Mouse (Mus musculus) stomach, postnatal 0 days (tissue): ENCODE measurements around the gene Eif3b. TPM values are rescaled to one million over a fixed set of nuclear protein-coding genes. Genes with fewer than 3 reads are reported as not detected.

Experiments
- ATAC-seq: fragments of 200-750 bp; cut with Nextera tagmentation; 2 replicates; pipeline ENCODE4 v1.8.0; 2017; ENCODE audit not compliant: low FRiP score, low TSS enrichment
- DNase-seq: peaks from one replicate; pipeline ENCODE4 v3.0.0-alpha.2; 2016; ENCODE audit warnings: low spot score
- H3K27ac ChIP-seq: fragments of 300-500 bp; sonication (generic); replicated peaks from 2 replicates; pipeline ENCODE4 v1.5.1; 2014; ENCODE audit warnings: mild to moderate bottlenecking, control low read depth
- H3K27me3 ChIP-seq: fragments of 300-500 bp; sonication (generic); 2 replicates; pipeline ENCODE4 v1.6.1; 2014; ENCODE audit warnings: low read length; ENCODE audit not compliant: control insufficient read depth, insufficient read depth
- H3K36me3 ChIP-seq: fragments of 300-500 bp; sonication (generic); 2 replicates; pipeline ENCODE4 v1.6.1; 2014; ENCODE audit warnings: low read length, mixed read lengths; ENCODE audit not compliant: control insufficient read depth, insufficient read depth
- H3K4me1 ChIP-seq: fragments of 300-500 bp; sonication (generic); replicated peaks from 2 replicates; pipeline ENCODE4 v1.6.1; 2014; ENCODE audit warnings: antibody characterized with exemption; ENCODE audit not compliant: control insufficient read depth, insufficient read depth
- H3K4me2 ChIP-seq: fragments of 300-500 bp; sonication (generic); replicated peaks from 2 replicates; pipeline ENCODE4 v1.6.1; 2014; ENCODE audit warnings: low read depth, mild to moderate bottlenecking, control low read depth, moderate library complexity
- H3K4me3 ChIP-seq: fragments of 300-500 bp; sonication (generic); 2 replicates; pipeline ENCODE4 v1.5.1; 2014; ENCODE audit warnings: low read depth, low read length, control low read depth
- H3K9ac ChIP-seq: fragments of 300-500 bp; sonication (generic); 2 replicates; pipeline ENCODE4 v1.6.1; 2014; ENCODE audit warnings: mild to moderate bottlenecking, low read length, control low read depth, mixed read lengths
- H3K9me3 ChIP-seq: fragments of 300-500 bp; sonication (generic); 2 replicates; pipeline ENCODE4 v1.6.1; 2016; ENCODE audit warnings: low read length; ENCODE audit not compliant: control insufficient read depth
- CTCF ChIP-seq: IDR thresholded peaks from 2 replicates; pipeline ENCODE4 v1.5.1; 2016; ENCODE audit warnings: antibody characterized with exemption, low read depth, mild to moderate bottlenecking, moderate library complexity
- EP300 ChIP-seq: optimal IDR thresholded peaks from 2 replicates; pipeline ENCODE3; 2016; ENCODE audit warnings: antibody characterized with exemption
- WGBS: fragments of 180-500 bp; shearing (Covaris S2); extraction: QIAGEN DNeasy Blood & Tissue Kit; methylation state at CpG from one replicate; pipeline ENCODE4 v1.1.7; 2014; 5-methylcytosine and 5-hydroxymethylcytosine counted together
- polyA plus RNA-seq: library from polyadenylated mRNA; unstranded; fragments of >200 nt; fragmentation: Nextera tagmentation; extraction: Ambion mirVana; gene quantifications from 2 replicates; pipeline ENCODE4 v1.2.1, GENCODE M21; 2015

Eif3b gene
- 61.8 and 66.5 TPM in 2 replicates for polyA plus RNA-seq

DNA sequence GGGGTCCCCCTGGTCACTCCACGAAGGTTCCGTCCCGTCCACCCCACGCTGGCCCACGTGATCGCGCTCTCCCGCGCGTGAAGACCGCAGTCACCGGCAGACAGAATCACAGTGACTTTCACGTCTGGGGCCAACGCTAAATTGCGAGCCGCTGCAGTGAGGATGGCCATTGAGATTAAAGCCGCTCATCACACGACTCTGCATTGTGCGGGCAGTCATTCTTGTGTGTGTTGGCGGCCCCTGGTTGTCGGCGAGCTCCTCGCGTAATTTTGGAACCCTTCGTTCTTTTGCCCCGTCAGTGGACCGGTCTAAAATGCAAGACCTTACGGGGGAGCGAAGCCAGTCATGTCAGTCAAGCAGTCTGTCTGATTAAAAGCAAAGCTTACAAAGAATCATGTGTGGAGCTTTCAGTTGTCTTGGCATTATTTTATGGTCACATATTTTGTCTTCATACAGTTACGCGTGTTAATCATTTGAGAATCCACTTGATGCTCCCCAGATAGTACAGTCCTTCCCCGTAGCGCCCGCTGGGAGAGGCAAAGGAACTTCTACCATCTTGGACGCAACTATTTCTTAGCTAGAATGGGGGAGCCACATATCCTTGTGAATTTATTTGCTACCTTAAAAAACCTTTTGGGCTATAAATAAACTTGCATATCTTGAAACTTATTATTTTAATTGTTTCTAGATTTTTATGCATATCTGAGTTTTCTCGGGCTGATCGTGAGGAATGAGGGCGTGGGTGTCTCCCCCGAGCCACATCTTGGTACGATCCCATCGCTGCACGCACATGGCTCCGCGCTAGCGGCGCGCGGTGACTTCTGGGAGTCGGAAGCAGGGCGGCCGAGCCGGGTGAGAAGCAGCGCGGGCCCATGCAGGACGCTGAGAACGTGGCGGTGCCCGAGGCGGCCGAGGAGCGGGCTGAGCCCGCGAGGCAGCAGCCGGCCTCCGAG lies at the start of gene Eif3b:
Gene Eif3b, plus strand, starts transcription at position 840 of the 953 bp plus-strand sequence.
- peak; percentile 90 for DNase-seq
- ATAC-seq: peak; percentile 94
- under 1% methylated on average over 65 of the region's 65 CpGs for WGBS
- Histone ChIP-seq H3K9ac (peak within 1 kb of the TSS; percentile 94), H3K4me3 (peak within 1 kb of the TSS; percentile 80), H3K4me1 (no peaks in the 10 kb centered on the region; the same call in 1 of the 2 replicates), H3K27ac (peak within 1 kb of the TSS; percentile 95), H3K4me2 (peak within 1 kb of the TSS; percentile 80), H3K36me3 (no peaks in the 10 kb centered on the region), H3K9me3 (no peaks in the 10 kb centered on the region), H3K27me3 (no peaks in the 10 kb centered on the region)
- TF ChIP-seq CTCF: peak; percentile 60
- peak; percentile 94 for TF ChIP-seq EP300

DNA sequence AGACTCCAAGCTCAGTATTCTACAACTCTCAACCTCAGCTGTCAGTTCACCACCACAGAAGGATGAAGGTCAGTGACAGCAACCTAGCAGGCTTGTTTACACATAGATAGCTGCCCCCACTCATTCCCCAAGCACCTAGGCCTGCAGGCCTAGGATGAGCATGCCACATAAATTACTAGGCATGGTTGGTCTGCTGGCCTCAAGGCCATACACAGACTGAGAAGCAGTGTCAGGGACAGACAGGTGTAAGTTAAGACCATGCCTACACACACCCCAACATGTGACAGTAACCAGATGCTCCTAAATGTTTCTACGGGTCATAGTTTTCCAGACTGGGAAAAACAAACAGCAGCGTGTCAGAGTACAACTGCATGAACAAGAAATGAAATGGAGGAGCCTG lies 49.7 kb upstream of the Eif3b start:
- Histone ChIP-seq H3K4me1 (no peaks in the 10 kb centered on the region), H3K27me3 (no peaks in the 10 kb centered on the region), H3K4me2 (no peak overlapping the region), H3K4me3 (no peak overlapping the region), H3K27ac (no peak overlapping the region), H3K9me3 (no peaks in the 10 kb centered on the region), H3K36me3 (no peaks in the 10 kb centered on the region), H3K9ac (no peak overlapping the region)
- 70% methylated on average over 2 of the region's 2 CpGs for WGBS
- ATAC-seq (no peak), DNase-seq (no peak)
- TF ChIP-seq EP300 (no peak), CTCF (no peak)

DNA sequence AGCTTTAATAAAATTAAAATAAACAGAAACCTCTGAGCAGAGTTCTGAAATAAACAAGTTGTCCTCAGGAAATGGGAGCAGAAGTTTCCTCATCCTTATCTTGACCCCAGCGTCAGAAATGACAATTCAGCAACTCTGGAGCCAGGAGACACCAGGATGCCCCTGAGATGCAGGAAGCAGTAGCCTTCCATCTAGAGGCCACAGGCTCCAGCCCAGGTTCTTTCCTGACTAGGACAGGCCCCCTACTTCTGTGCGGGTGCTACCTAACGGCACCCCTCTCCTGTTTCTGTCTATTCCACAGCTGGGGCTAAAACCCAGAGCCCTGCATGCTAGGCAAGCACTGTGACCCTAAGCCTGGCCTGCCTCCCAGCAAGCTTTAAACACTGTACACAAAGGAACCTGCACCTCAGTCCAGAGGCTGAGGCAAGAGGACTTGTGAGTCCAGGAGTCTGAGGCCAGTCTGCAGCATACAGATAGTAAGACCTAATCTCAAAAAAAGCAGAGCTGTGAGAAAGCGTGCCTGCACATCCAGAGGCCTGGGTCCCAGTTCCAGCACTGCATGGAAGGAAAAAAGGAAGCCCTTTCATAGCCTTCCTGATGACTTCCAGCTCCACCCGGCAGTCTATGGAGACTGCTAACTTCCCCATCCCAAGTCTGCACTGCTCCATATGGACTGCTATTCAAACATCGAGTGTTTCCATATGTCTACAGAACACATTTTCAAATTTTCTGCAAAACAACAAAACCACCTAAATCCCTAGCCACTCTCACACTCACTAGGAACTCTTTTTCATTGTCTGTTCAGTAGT lies 48.5 kb upstream of the Eif3b start:
- no peak for DNase-seq
- no peak for ATAC-seq
- Histone ChIP-seq H3K9ac (no peak overlapping the region), H3K36me3 (no peaks in the 10 kb centered on the region), H3K4me1 (no peaks in the 10 kb centered on the region), H3K4me3 (no peak overlapping the region), H3K4me2 (no peak overlapping the region), H3K9me3 (no peaks in the 10 kb centered on the region), H3K27ac (0 out of 2 replicates have a peak overlapping the region, but pooled peaks have one; percentile 8), H3K27me3 (no peaks in the 10 kb centered on the region)
- WGBS: 57% methylated on average over 6 of the region's 6 CpGs
- no peak for TF ChIP-seq CTCF
- TF ChIP-seq EP300: no peak

DNA sequence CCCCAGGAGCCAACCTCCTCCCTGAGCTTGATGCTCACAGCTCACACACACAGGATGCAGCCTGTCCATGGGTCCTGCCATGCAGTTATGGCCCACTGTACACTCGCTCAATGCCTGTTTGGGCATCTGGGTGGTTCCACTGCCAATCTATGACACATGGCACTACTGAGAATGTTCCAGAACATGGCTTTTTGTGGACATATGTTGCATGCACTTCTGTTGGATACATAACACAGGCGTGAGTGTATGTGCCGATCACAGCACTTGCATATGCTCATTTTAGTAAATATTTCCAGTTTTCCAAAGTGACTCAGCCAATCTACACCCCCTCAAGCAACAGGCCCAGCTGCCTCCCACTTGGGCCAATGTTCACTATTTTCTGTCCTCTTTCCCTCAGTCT lies 47.5 kb upstream of the Eif3b start:
- DNase-seq (no peak), ATAC-seq (no peak)
- H3K27ac ChIP-seq: no peak overlapping the region
- no peaks in the 10 kb centered on the region for H3K9me3 ChIP-seq
- TF ChIP-seq CTCF (no peak), EP300 (no peak)
- H3K4me2 ChIP-seq: no peak overlapping the region
- 88% methylated on average over 3 of the region's 3 CpGs for WGBS
- H3K27me3 ChIP-seq: no peaks in the 10 kb centered on the region
- no peak overlapping the region for H3K4me3 ChIP-seq
- no peaks in the 10 kb centered on the region for H3K4me1 ChIP-seq
- no peaks in the 10 kb centered on the region for H3K36me3 ChIP-seq
- no peak overlapping the region for H3K9ac ChIP-seq

DNA sequence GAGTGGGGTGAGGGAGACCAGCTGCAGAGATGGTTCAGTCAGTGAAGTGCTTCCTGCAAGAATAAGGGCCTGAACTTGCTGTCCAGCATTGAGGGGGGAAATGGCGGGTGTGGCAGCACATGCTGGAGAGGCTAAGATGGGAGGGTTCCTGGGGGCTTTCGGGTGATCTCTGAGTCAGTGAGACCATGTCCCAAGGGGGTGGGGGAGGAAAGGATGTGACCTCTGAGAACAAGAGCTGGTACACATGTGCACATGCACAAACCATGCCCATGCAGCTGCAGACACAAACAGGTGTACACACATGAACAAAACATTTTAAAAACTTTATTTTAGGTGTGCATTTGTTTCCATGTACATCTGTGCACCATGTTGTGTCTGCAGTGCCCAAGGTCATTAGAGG lies 45.4 kb upstream of the Eif3b start:
- no peaks in the 10 kb centered on the region for H3K9me3 ChIP-seq
- TF ChIP-seq CTCF: no peak
- no peak for TF ChIP-seq EP300
- WGBS: 63% methylated on average over 2 of the region's 2 CpGs
- H3K27me3 ChIP-seq: no peaks in the 10 kb centered on the region
- no peak overlapping the region for H3K27ac ChIP-seq
- no peak overlapping the region for H3K4me3 ChIP-seq
- H3K4me1 ChIP-seq: no peaks in the 10 kb centered on the region
- no peaks in the 10 kb centered on the region for H3K36me3 ChIP-seq
- H3K4me2 ChIP-seq: no peak overlapping the region
- no peak overlapping the region for H3K9ac ChIP-seq
- ATAC-seq (no peak), DNase-seq (no peak)
